26 mouse cellular contexts compared by ENCODE assay signal in the genomic region with DNA sequence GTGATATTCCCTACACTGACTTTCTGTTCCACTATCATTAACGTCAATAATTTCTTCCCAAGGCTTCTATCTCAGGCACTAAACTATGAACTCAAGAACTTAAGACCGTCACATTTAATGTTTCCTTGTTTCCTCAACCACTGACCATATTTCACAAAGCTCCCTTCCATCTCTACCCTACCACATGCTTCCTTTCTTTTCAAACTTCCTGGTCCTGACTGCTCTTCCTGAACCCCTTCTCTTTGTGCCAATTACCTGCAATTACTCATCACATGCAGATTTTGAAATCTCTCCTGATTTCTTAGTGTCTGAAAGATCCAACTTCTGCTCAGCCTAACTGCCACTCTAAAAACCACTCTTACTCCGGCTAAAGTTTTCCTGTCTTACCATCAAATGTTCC. TPM values are rescaled to one million over a fixed set of nuclear protein-coding genes. Genes with fewer than 3 reads are reported as not detected.
DNase-seq lines count a peak whose midpoint lies in the region; ATAC-seq lines count a peak whose summit lies in the region.
"Had no signal": no experiment of that assay in that cellular context is flagged by ENCODE, and none has a peak within 500 bp of the region (broad histone marks: within the 10 kb centered on the region; RNA-seq: fewer than 3 reads in every experiment).

No protein-coding gene starts in this region.

- peak; percentile 7 for DNase-seq in 416B (ENCODE audit: low read depth)
- no peak for DNase-seq in urinary bladder, postnatal 25 days (ENCODE audit: low spot score)
- DNase-seq in thymus, postnatal 10 days (ENCODE audit: low spot score in 2 of 2), result no peak
- no peak for DNase-seq in adrenal gland, postnatal 10 days
- DNase-seq: adrenal gland, adult 8-10 months; adrenal gland, postnatal 25 days; B cell, adult 2 months; cerebellum, adult 11 months; cerebellum, adult 18-20 months; cerebellum, adult 8-10 months; cerebellum, adult 9-11 months; cerebellum, postnatal 14 days; cerebellum, postnatal 36 days; embryo, embryonic 11 days had no signal

- ATAC-seq in granulocyte monocyte progenitor cell, adult 5-6 weeks (replicated peaks; ENCODE audit: poor library complexity, severe bottlenecking), result peak; percentile 82
- ATAC-seq in megakaryocyte, adult 5-6 weeks (ENCODE audit: poor library complexity, severe bottlenecking), result peak; percentile 31; the same call in 1 of the 2 replicates
- ATAC-seq: activated CD4-positive, CD25-positive, alpha-beta regulatory T cell, adult 4 months; CD4-positive, CD25-positive, alpha-beta regulatory T cell, adult 4 months; forebrain, embryonic 14.5 days; forebrain, embryonic 16.5 days; Patski had no signal

RNA-seq across cellular contexts. Expression of gene Gm5901, which starts 5.5 kb away (rescaled TPM):
- not detected in 2 replicates for total RNA-seq in granulocyte monocyte progenitor cell, adult 5-6 weeks (2014; fragmentation: Nextera tagmentation)
- not detected in 2 replicates for total RNA-seq in granulocyte monocyte progenitor cell, adult 5-6 weeks (2017)
- total RNA-seq in megakaryocyte, adult 5-6 weeks (2015), result 0.20 TPM in 1 of 2 replicates, not detected in the other
- total RNA-seq in megakaryocyte, adult 5-6 weeks (2017), result 0.73 TPM in 1 of 2 replicates, not detected in the other
- not detected for total RNA-seq in adrenal gland, postnatal 10 days (2021)
- total RNA-seq: adrenal gland, adult 18-20 months; adrenal gland, adult 8-10 months; adrenal gland, postnatal 25 days; adrenal gland, postnatal 4 days; common myeloid progenitor, adult 5-6 weeks had no signal

RNA-seq across cellular contexts. Expression of gene Olfr692, which starts 12.3 kb away (rescaled TPM):
- not detected in 2 replicates for total RNA-seq in granulocyte monocyte progenitor cell, adult 5-6 weeks (2014; fragmentation: Nextera tagmentation)
- total RNA-seq in granulocyte monocyte progenitor cell, adult 5-6 weeks (2017), result not detected in 2 replicates
- not detected in 2 replicates for total RNA-seq in megakaryocyte, adult 5-6 weeks (2015)
- total RNA-seq in megakaryocyte, adult 5-6 weeks (2017), result not detected in 2 replicates
- not detected for total RNA-seq in adrenal gland, postnatal 10 days (2021)
- total RNA-seq: adrenal gland, adult 18-20 months; adrenal gland, adult 8-10 months; adrenal gland, postnatal 25 days; adrenal gland, postnatal 4 days; CH12.LX; common myeloid progenitor, adult 5-6 weeks; G1E had no signal

RNA-seq across cellular contexts. Expression of gene Fam160a2, which starts 19.5 kb away (rescaled TPM):
- total RNA-seq in granulocyte monocyte progenitor cell, adult 5-6 weeks (2014; fragmentation: Nextera tagmentation), result 42.9 and 44.3 TPM in 2 replicates
- 9.0 and 23.2 TPM in 2 replicates for total RNA-seq in granulocyte monocyte progenitor cell, adult 5-6 weeks (2017)
- 36.2 and 39.6 TPM in 2 replicates for total RNA-seq in megakaryocyte, adult 5-6 weeks (2015)
- 23.9 and 26.1 TPM in 2 replicates for total RNA-seq in megakaryocyte, adult 5-6 weeks (2017)
- 10 to 100 TPM; 24.3 to 29.4 TPM for total RNA-seq in adrenal gland, postnatal 10 days (2021)

RNA-seq across cellular contexts. Expression of gene Cnga4, which starts 24.0 kb away (rescaled TPM):
- total RNA-seq in granulocyte monocyte progenitor cell, adult 5-6 weeks (2014; fragmentation: Nextera tagmentation), result not detected in 2 replicates
- total RNA-seq in granulocyte monocyte progenitor cell, adult 5-6 weeks (2017), result not detected in 2 replicates
- 0.25 TPM in 1 of 2 replicates, not detected in the other for total RNA-seq in megakaryocyte, adult 5-6 weeks (2015)
- not detected in 2 replicates for total RNA-seq in megakaryocyte, adult 5-6 weeks (2017)
- not detected for total RNA-seq in adrenal gland, postnatal 10 days (2021)
- total RNA-seq: adrenal gland, adult 18-20 months; adrenal gland, adult 8-10 months; adrenal gland, postnatal 25 days; adrenal gland, postnatal 4 days; CH12.LX; common myeloid progenitor, adult 5-6 weeks; G1E had no signal

RNA-seq across cellular contexts. Expression of gene Olfr691, which starts 38.3 kb away (rescaled TPM):
- total RNA-seq in granulocyte monocyte progenitor cell, adult 5-6 weeks (2014; fragmentation: Nextera tagmentation), result not detected in 2 replicates
- not detected in 2 replicates for total RNA-seq in granulocyte monocyte progenitor cell, adult 5-6 weeks (2017)
- not detected in 2 replicates for total RNA-seq in megakaryocyte, adult 5-6 weeks (2015)
- not detected in 2 replicates for total RNA-seq in megakaryocyte, adult 5-6 weeks (2017)
- total RNA-seq in adrenal gland, postnatal 10 days (2021), result not detected
- total RNA-seq: adrenal gland, adult 18-20 months; adrenal gland, postnatal 25 days; adrenal gland, postnatal 4 days; CH12.LX; common myeloid progenitor, adult 5-6 weeks had no signal
